Mouse (Mus musculus): ENCODE measurements around the gene Nckap5. TPM values are rescaled to one million over a fixed set of nuclear protein-coding genes. Genes with fewer than 3 reads are reported as not detected.
A peak's percentile ranks its signal among the peaks of the same experiment; 100 is the strongest.

Gene Nckap5
- total and polyA plus RNA-seq, 2 experiments from 2014 or later: 6.6 to 10.2 TPM

DNA sequence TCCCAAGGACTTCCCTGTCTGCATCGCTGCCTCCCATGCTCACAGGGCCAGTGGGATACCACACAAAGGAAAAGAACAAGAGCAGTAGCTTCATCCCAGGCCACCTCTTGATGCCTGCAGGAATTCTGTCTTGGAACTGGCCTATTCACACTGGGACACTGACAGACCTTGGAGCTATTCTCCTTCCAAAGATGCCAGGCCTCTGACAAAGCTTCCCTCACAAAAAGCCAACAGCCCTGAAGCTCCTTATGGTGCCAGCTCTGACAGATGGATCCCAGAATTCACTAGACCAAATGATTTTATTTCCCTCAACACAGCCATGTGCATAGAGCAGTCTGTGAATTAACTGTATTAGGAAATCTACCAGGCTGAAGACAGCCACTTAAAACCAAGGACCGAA, 143.9 kb downstream of the Nckap5 start:
- whole genome bisulfite sequencing: 52% methylated on average over 2 of the region's 2 CpGs
- Histone ChIP-seq H3K36me3 (ENCODE audit: insufficient read depth, low read length) (no peaks in the 10 kb centered on the region), H3K9ac (replicated peaks; ENCODE audit: low read length) (no peak overlapping the region), H3K9me3 (ENCODE audit: low read length) (no peaks in the 10 kb centered on the region), H3K27ac (0 out of 2 replicates have a peak overlapping the region, but pooled peaks have one; percentile 29), H3K4me2 (ENCODE audit: low read depth, low read length) (no peak overlapping the region), H3K4me3 (ENCODE audit: low read length) (no peak overlapping the region), H3K27me3 (ENCODE audit: insufficient read depth, low read length) (no peaks in the 10 kb centered on the region), H3K4me1 (ENCODE audit: insufficient read depth, low read length) (peaks cover 15% of the 10 kb centered on the region; the same call in 1 of the 2 replicates)
- DNase-seq (ENCODE audit: low spot score) (peak; percentile 79), ATAC-seq (peak; percentile 66)
- no peak for TF ChIP-seq CTCF (IDR thresholded peaks at IDR 0.05; ENCODE audit: low read depth)

DNA sequence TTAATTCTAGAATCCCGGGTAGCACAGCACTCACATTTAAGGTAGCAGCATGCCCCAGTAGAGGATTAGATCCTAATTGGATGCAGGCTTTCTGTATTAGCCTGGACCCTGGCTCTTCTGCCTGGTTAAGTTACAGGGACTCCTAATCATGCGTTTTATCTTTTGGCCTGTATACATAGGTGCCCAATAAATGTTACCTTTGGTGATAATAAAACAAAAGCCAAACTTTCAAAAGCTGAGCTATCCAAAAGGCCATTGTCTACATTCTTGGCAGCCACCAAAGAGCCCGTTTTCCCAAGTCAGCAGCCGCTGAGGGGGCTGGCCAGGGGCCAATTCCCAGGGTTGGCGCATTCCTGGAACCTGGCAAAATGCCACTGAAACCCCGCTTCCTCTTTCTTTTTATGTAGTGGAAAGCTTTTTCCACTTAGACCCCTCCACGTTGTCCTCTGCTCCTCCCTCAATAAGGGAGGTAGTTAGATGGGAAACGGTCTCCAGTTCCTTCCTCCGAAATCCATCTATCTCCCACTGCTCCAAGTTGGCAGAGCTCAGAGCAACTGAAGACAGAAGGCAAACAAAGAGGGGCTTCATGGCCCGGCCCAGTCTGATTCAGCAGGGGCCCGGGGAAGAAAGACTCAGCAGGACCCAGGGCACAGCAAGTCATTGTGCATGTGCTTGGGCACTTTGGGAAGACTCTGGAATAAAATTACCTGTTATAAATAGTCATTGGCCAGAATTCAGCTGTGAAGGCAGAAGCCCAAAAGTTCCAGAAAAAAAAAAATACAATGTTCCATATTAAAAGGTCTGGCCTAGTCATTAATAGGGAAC, 146.8 kb downstream of the Nckap5 start:
- no peak for TF ChIP-seq CTCF (IDR thresholded peaks at IDR 0.05; ENCODE audit: low read depth)
- H3K9ac ChIP-seq (replicated peaks; ENCODE audit: low read length): no peak overlapping the region
- no peaks in the 10 kb centered on the region for H3K9me3 ChIP-seq (ENCODE audit: low read length)
- H3K4me2 ChIP-seq (ENCODE audit: low read depth, low read length): peak overlapping the region; percentile 19
- no peak overlapping the region for H3K4me3 ChIP-seq (ENCODE audit: low read length)
- WGBS: 14% methylated on average over 11 of the region's 11 CpGs
- DNase-seq (ENCODE audit: low spot score) (peak; percentile 91), ATAC-seq (peak; percentile 83)
- H3K27ac ChIP-seq: peak overlapping the region; percentile 65
- no peaks in the 10 kb centered on the region for H3K36me3 ChIP-seq (ENCODE audit: insufficient read depth, low read length)
- H3K4me1 ChIP-seq (ENCODE audit: insufficient read depth, low read length): peaks cover 18% of the 10 kb centered on the region; the same call in 1 of the 2 replicates
- H3K27me3 ChIP-seq (ENCODE audit: insufficient read depth, low read length): no peaks in the 10 kb centered on the region

GRCm38 (mm10) chr1:126681773-126682172, 148.8 kb downstream of the Nckap5 start:
- Histone ChIP-seq H3K36me3 (ENCODE audit: insufficient read depth, low read length) (no peaks in the 10 kb centered on the region), H3K9me3 (ENCODE audit: low read length) (no peaks in the 10 kb centered on the region), H3K4me2 (ENCODE audit: low read depth, low read length) (0 out of 2 replicates have a peak overlapping the region, but pooled peaks have one; percentile 13), H3K27me3 (ENCODE audit: insufficient read depth, low read length) (no peaks in the 10 kb centered on the region), H3K4me1 (ENCODE audit: insufficient read depth, low read length) (peaks cover 18% of the 10 kb centered on the region; the same call in 1 of the 2 replicates), H3K9ac (replicated peaks; ENCODE audit: low read length) (no peak overlapping the region), H3K27ac (peak overlapping the region; percentile 52), H3K4me3 (ENCODE audit: low read length) (no peak overlapping the region)
- DNase-seq (ENCODE audit: low spot score): peak; percentile 58
- peak; percentile 65 for ATAC-seq
- no peak for TF ChIP-seq CTCF (IDR thresholded peaks at IDR 0.05; ENCODE audit: low read depth)
- WGBS: 8% methylated on average over 8 of the region's 8 CpGs

- ATAC-seq: no peak
- WGBS: 81% methylated on average over 1 of the region's 1 CpGs
Observed at GRCm38 (mm10) chr1:126679348-126679747, 151.3 kb downstream of the Nckap5 start.

GRCm38 (mm10) chr1:126677280-126677679, 153.3 kb downstream of the Nckap5 start:
- ATAC-seq: no peak
- Histone ChIP-seq H3K4me3 (ENCODE audit: low read length) (no peak overlapping the region), H3K36me3 (ENCODE audit: insufficient read depth, low read length) (no peaks in the 10 kb centered on the region), H3K27ac (peak overlapping the region; percentile 46; the same call in 1 of the 2 replicates), H3K4me1 (ENCODE audit: insufficient read depth, low read length) (0 out of 2 replicates have a peak, but pooled peaks cover 5% of the 10 kb centered on the region), H3K4me2 (ENCODE audit: low read depth, low read length) (no peak overlapping the region), H3K9me3 (ENCODE audit: low read length) (no peaks in the 10 kb centered on the region), H3K9ac (replicated peaks; ENCODE audit: low read length) (no peak overlapping the region), H3K27me3 (ENCODE audit: insufficient read depth, low read length) (no peaks in the 10 kb centered on the region)
- DNase-seq (ENCODE audit: low spot score): no peak
- no peak for TF ChIP-seq CTCF (IDR thresholded peaks at IDR 0.05; ENCODE audit: low read depth)
- WGBS: 30% methylated on average over 4 of the region's 4 CpGs

More at GRCm38 (mm10) chr1:126679348-126679747, 151.3 kb downstream of the Nckap5 start:
- no peaks in the 10 kb centered on the region for H3K36me3 ChIP-seq (ENCODE audit: insufficient read depth, low read length)
- H3K4me3 ChIP-seq (ENCODE audit: low read length): no peak overlapping the region
- H3K27me3 ChIP-seq (ENCODE audit: insufficient read depth, low read length): no peaks in the 10 kb centered on the region
- peaks cover 7% of the 10 kb centered on the region; the same call in 1 of the 2 replicates for H3K4me1 ChIP-seq (ENCODE audit: insufficient read depth, low read length)
- TF ChIP-seq CTCF (IDR thresholded peaks at IDR 0.05; ENCODE audit: low read depth): no peak
- no peaks in the 10 kb centered on the region for H3K9me3 ChIP-seq (ENCODE audit: low read length)
- no peak overlapping the region for H3K4me2 ChIP-seq (ENCODE audit: low read depth, low read length)
- no peak overlapping the region for H3K9ac ChIP-seq (replicated peaks; ENCODE audit: low read length)
- DNase-seq (ENCODE audit: low spot score): no peak
- H3K27ac ChIP-seq: no peak overlapping the region

DNA sequence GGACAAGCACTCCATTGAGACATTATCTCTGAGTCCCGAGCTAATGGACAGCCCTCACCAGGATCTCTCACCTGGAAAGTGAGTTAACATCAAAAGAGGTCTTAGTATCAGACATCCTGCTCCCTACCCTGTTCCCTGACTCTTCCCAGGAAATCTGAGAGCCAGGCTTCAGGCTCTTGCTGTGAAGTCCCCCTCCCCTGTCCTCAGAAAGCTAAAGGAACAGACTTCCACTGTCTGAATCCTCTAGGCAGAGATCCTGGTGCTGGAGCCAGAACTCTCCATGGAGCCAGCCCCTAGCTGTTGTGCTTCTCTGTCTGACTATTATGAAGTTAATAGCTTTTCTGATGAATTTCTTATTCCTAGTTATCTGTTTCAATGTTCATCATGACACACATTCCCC, 153.8 kb downstream of the Nckap5 start:
- Histone ChIP-seq H3K4me1 (ENCODE audit: insufficient read depth, low read length) (0 out of 2 replicates have a peak, but pooled peaks cover 4% of the 10 kb centered on the region), H3K36me3 (ENCODE audit: insufficient read depth, low read length) (no peaks in the 10 kb centered on the region), H3K27me3 (ENCODE audit: insufficient read depth, low read length) (no peaks in the 10 kb centered on the region), H3K4me2 (ENCODE audit: low read depth, low read length) (no peak overlapping the region), H3K9ac (replicated peaks; ENCODE audit: low read length) (no peak overlapping the region), H3K4me3 (ENCODE audit: low read length) (no peak overlapping the region), H3K9me3 (ENCODE audit: low read length) (no peaks in the 10 kb centered on the region), H3K27ac (peak overlapping the region; percentile 49; the same call in 1 of the 2 replicates)
- 20% methylated on average over 1 of the region's 1 CpGs for WGBS
- DNase-seq (ENCODE audit: low spot score): peak; percentile 52
- peak; percentile 72 for ATAC-seq
- no peak for TF ChIP-seq CTCF (IDR thresholded peaks at IDR 0.05; ENCODE audit: low read depth)

All from hindbrain, postnatal 0 days (tissue).